Mouse (Mus musculus) midbrain, postnatal 0 days (tissue): ENCODE measurements at regions not wholly inside any gene's neighbourhood (a gene's known extent, or its start where the extent isn't known, plus 50 kb on each side); places are given as distances from the start of the nearest gene placed in this dataset.

ENCODE experiments used
- ATAC-seq: fragments of 200-750 bp; cut with Nextera tagmentation; 2 replicates; pipeline ENCODE4 v1.8.0; 2017; ENCODE audit warnings: moderate number of reproducible peaks, mild to moderate bottlenecking, moderate TSS enrichment, moderate library complexity; ENCODE audit not compliant: low FRiP score
- DNase-seq: peaks from one replicate; pipeline ENCODE4 v3.0.0-alpha.2; 2015; ENCODE audit warnings: low spot score
- H3K27ac ChIP-seq: fragments of 300-500 bp; sonication (generic); 2 replicates; pipeline ENCODE4 v1.5.1; 2014; ENCODE audit warnings: low read depth, mild to moderate bottlenecking, low read length, mixed read lengths
- H3K27me3 ChIP-seq: fragments of 300-500 bp; sonication (generic); 2 replicates; pipeline ENCODE4 v1.6.1; 2014; ENCODE audit warnings: low read length, control low read depth, mixed read lengths; ENCODE audit not compliant: insufficient read depth
- H3K36me3 ChIP-seq: fragments of 300-500 bp; sonication (generic); 2 replicates; pipeline ENCODE4 v1.6.1; 2014; ENCODE audit warnings: low read length, control low read depth, mixed read lengths; ENCODE audit not compliant: insufficient read depth
- H3K4me1 ChIP-seq: fragments of 300-500 bp; sonication (generic); 2 replicates; pipeline ENCODE4 v1.6.1; 2014; ENCODE audit warnings: mild to moderate bottlenecking, control low read depth, antibody characterized with exemption, low read length, mixed read lengths; ENCODE audit not compliant: insufficient read depth
- H3K4me2 ChIP-seq: fragments of 300-500 bp; sonication (generic); 2 replicates; pipeline ENCODE4 v1.6.1; 2014; ENCODE audit warnings: low read depth, mild to moderate bottlenecking, low read length, mixed read lengths; ENCODE audit not compliant: poor library complexity, severe bottlenecking
- H3K4me3 ChIP-seq: fragments of 300-500 bp; sonication (generic); 2 replicates; pipeline ENCODE4 v1.5.1; 2014; ENCODE audit warnings: low read depth, mild to moderate bottlenecking, low read length, moderate library complexity
- H3K9ac ChIP-seq: fragments of 300-500 bp; sonication (generic); replicated peaks from 2 replicates; pipeline ENCODE4 v1.6.1; 2014; ENCODE audit warnings: mild to moderate bottlenecking, low read length, moderate library complexity, mixed read lengths; ENCODE audit not compliant: poor library complexity, severe bottlenecking
- H3K9me3 ChIP-seq: fragments of 300-500 bp; sonication (generic); 2 replicates; pipeline ENCODE4 v1.6.1; 2016; ENCODE audit warnings: low read length, control low read depth
- CTCF ChIP-seq: IDR thresholded peaks from 2 replicates; pipeline ENCODE4 v1.5.1; 2016; ENCODE audit warnings: antibody characterized with exemption, mild to moderate bottlenecking
- WGBS: fragments of 180-500 bp; shearing (Covaris S2); extraction: QIAGEN DNeasy Blood & Tissue Kit; methylation state at CpG from one replicate; pipeline ENCODE4 v1.1.7; 2014; 5-methylcytosine and 5-hydroxymethylcytosine counted together

- DNase-seq (no peak), ATAC-seq (no peak)
- Histone ChIP-seq H3K4me1 (no peaks in the 10 kb centered on the region), H3K27me3 (no peaks in the 10 kb centered on the region), H3K9me3 (no peaks in the 10 kb centered on the region), H3K4me3 (no peak overlapping the region), H3K27ac (no peak overlapping the region), H3K4me2 (no peak overlapping the region), H3K9ac (no peak overlapping the region), H3K36me3 (no peaks in the 10 kb centered on the region)
- no peak for TF ChIP-seq CTCF
- 83% methylated on average over 4 of the region's 4 CpGs for WGBS
These were observed 252.7 kb upstream of the Far2 start for GRCm38 (mm10) chr6:147794351-147794750.

GRCm38 (mm10) chr6:147799009-147799727 lies 247.9 kb upstream of the Far2 start:
- 81% methylated on average over 9 of the region's 9 CpGs for WGBS
- Histone ChIP-seq H3K4me3 (no peak overlapping the region), H3K36me3 (no peaks in the 10 kb centered on the region), H3K9ac (no peak overlapping the region), H3K9me3 (no peaks in the 10 kb centered on the region), H3K4me2 (no peak overlapping the region), H3K27ac (no peak overlapping the region), H3K27me3 (no peaks in the 10 kb centered on the region), H3K4me1 (no peaks in the 10 kb centered on the region)
- TF ChIP-seq CTCF: no peak
- peak; percentile 1 for DNase-seq
- ATAC-seq: no peak

- DNase-seq (no peak), ATAC-seq (no peak)
- no peak overlapping the region for H3K9ac ChIP-seq
- no peak for TF ChIP-seq CTCF
- H3K4me2 ChIP-seq: no peak overlapping the region
- H3K4me1 ChIP-seq: no peaks in the 10 kb centered on the region
- 90% methylated on average over 6 of the region's 6 CpGs for WGBS
- no peaks in the 10 kb centered on the region for H3K36me3 ChIP-seq
- no peaks in the 10 kb centered on the region for H3K27me3 ChIP-seq
- no peaks in the 10 kb centered on the region for H3K9me3 ChIP-seq
- H3K27ac ChIP-seq: no peak overlapping the region
- H3K4me3 ChIP-seq: no peak overlapping the region
These were observed 247.2 kb upstream of the Far2 start for GRCm38 (mm10) chr6:147799861-147800260.

- H3K4me1 ChIP-seq: no peaks in the 10 kb centered on the region
- no peak overlapping the region for H3K9ac ChIP-seq
- H3K27ac ChIP-seq: no peak overlapping the region
- no peak overlapping the region for H3K4me3 ChIP-seq
- no peak for TF ChIP-seq CTCF
- no peaks in the 10 kb centered on the region for H3K36me3 ChIP-seq
- no peak for DNase-seq
- no peaks in the 10 kb centered on the region for H3K27me3 ChIP-seq
- ATAC-seq: no peak
- WGBS: 87% methylated on average over 5 of the region's 5 CpGs
- no peaks in the 10 kb centered on the region for H3K9me3 ChIP-seq
- no peak overlapping the region for H3K4me2 ChIP-seq
These were observed 246.2 kb upstream of the Far2 start for GRCm38 (mm10) chr6:147800846-147801245.

- no peaks in the 10 kb centered on the region for H3K27me3 ChIP-seq
- no peaks in the 10 kb centered on the region for H3K9me3 ChIP-seq
- ATAC-seq (no peak), DNase-seq (no peak)
- no peak for TF ChIP-seq CTCF
- no peak overlapping the region for H3K4me2 ChIP-seq
- no peak overlapping the region for H3K9ac ChIP-seq
- WGBS: 89% methylated on average over 2 of the region's 2 CpGs
- no peaks in the 10 kb centered on the region for H3K4me1 ChIP-seq
- H3K4me3 ChIP-seq: no peak overlapping the region
- no peak overlapping the region for H3K27ac ChIP-seq
- no peaks in the 10 kb centered on the region for H3K36me3 ChIP-seq
These were observed 243.2 kb upstream of the Far2 start for GRCm38 (mm10) chr6:147803893-147804292.

- 45% methylated on average over 1 of the region's 1 CpGs for WGBS
- DNase-seq (peak; percentile 23), ATAC-seq (no peak)
These were observed 236.3 kb upstream of the Far2 start for GRCm38 (mm10) chr6:147810710-147811109.

More at GRCm38 (mm10) chr6:147810710-147811109, 236.3 kb upstream of the Far2 start:
- H3K27ac ChIP-seq: no peak overlapping the region
- H3K27me3 ChIP-seq: no peaks in the 10 kb centered on the region
- H3K4me3 ChIP-seq: no peak overlapping the region
- H3K9me3 ChIP-seq: no peaks in the 10 kb centered on the region
- peak; percentile 69 for TF ChIP-seq CTCF
- H3K4me2 ChIP-seq: no peak overlapping the region
- no peaks in the 10 kb centered on the region for H3K4me1 ChIP-seq
- no peaks in the 10 kb centered on the region for H3K36me3 ChIP-seq
- no peak overlapping the region for H3K9ac ChIP-seq
